Mouse (Mus musculus): ENCODE results near the gene Cir1. TPM values are rescaled to one million over a fixed set of nuclear protein-coding genes. Genes with fewer than 3 reads are reported as not detected.

Cir1 gene
- total RNA-seq (2022): 10 to 100 TPM; 11.8 to 18.4 (median 13.9) TPM

DNA sequence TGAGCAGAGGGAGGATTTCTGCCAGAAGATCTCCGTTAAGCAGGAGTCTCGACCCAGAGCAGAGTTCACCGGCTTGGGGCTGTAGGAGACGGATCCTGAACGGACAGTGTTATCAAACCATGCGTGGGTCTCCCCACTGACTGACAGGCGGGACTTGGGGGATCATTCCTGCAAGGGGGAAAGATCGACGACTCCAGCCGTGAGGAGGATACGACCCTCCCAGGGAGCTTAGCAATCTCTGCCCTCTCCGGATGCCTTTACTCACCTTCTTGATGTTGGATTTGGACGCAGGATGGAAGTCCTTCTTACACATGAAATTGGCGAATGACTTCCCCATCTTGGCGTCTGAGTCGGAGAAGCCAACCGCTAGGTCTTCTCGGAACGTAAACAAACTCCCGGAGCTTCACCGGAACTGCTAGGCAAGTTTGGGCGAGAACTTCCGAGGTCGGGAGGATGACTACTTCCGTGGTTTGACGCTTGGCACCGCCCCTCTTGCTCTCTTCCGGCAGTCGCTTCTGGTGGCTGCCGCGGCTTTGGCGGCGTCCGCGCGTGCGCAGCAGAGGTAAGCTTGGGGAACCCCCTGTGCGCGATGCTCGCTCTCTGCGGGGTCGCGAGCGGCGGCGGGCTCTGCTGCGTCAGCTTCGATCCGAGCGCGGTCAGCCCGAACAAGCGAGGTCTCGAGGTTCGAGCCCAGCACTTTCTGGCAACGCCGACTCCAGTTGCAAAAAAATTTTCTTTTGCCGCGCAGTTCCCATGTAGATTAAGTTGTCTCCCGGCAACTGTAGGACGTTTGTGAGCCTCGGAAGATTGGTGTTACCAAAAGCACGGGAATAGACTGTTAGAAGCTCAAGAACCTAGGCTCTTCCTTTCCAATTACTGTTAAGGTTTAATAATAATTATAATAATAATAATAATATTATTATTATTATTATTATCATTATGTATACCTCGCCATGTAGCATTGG, at the start of gene Cir1, which contains the start of gene Scrn3:
TSS of gene Cir1 (minus strand) at position 550 of the 965 bp plus-strand sequence.
TSS of gene Scrn3 (plus strand) at position 450 of the 965 bp plus-strand sequence.
- DNase-seq (ENCODE audit: low spot score): peak; percentile 94

- no peak for DNase-seq (ENCODE audit: low spot score)
Measured at GRCm38 (mm10) chr2:73360536-73360935, 48.0 kb upstream of the Cir1 start.

DNA sequence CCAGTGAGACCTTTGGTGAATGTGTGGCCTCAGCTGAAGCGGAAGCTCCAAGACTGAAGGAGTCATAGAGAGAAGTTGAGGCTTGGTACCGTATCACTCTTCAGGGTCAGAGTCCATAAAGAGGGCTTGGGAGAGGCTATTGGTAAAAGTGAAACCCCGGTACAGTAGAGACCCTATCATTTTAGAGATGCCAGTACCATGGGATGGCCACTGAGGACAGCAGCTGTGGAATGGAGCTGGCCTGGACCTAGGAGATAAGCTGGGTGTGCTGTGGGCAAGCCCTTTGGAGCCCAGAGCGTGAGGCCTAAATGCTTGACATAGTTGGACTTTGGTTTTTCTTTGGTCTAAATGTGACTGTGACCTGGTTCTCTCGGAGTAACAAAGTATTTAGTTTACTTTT, 47.4 kb upstream of the Cir1 start:
- DNase-seq (ENCODE audit: low spot score): no peak

- no peak for DNase-seq (ENCODE audit: low spot score)
Measured at GRCm38 (mm10) chr2:73357004-73357403, 44.5 kb upstream of the Cir1 start.

- DNase-seq (ENCODE audit: low spot score): peak; percentile 19
Measured at GRCm38 (mm10) chr2:73351927-73352374, 39.5 kb upstream of the Cir1 start.

GRCm38 (mm10) chr2:73351496-73351895, 39.0 kb upstream of the Cir1 start:
- DNase-seq (ENCODE audit: low spot score): no peak

DNA sequence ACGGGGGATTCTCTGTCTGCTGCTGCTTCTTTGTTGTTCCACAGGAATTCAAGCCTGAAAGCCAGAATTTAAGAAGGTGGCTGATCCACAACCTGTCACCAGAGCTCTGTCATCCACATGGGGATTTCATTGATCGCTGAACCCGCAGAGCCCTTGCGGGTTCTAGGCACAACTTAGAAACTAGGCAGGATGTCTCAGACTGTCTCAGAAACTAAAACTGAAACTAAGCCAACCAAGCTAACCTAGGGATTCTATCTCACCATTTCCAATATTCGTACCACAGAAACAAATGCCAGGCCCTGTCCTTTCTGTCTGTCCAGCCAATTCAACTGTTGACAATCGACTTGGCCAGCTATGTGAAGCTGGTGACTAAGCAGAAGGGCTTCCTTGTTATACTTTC, 35.7 kb upstream of the Cir1 start:
- DNase-seq (ENCODE audit: low spot score): no peak

DNA sequence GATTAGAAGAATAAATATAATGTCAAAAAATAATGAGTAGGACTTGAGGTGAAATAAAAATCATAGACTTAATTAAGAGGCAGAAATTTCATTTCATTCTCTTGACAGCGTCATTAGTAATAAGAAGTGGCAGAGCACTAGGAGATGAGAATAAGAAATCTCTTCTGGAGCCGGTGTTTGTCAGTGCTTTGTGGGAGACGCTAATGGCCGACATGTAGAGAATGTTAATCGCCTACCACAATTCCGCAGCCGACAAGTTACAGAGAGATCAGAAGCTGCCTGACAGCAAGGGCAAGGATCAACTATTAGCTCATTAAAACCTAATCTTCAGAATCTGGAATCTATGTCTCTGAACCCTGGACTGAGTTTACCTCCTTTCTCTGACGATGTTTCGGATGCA, 35.3 kb upstream of the Cir1 start:
- no peak for DNase-seq (ENCODE audit: low spot score)

DNA sequence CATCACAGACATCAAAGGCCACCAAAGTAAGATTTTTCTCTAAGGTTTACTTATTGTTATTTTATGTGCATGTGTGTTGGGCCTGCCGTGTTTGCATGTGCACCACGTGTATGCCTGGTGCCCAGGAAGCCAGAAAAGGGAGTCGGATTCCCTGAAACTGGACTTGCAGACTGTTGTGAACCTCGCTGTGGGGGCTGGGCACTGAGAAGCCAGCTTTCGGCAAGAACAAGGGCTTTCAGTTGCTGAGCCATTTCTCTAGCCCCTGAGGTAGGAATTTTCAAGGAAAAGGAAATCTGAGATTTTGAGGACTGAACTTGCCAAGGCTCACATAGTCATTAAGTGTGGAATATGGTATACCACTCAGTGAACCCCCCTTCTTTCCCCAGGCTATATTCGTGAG, 34.6 kb upstream of the Cir1 start:
- no peak for DNase-seq (ENCODE audit: low spot score)

DNA sequence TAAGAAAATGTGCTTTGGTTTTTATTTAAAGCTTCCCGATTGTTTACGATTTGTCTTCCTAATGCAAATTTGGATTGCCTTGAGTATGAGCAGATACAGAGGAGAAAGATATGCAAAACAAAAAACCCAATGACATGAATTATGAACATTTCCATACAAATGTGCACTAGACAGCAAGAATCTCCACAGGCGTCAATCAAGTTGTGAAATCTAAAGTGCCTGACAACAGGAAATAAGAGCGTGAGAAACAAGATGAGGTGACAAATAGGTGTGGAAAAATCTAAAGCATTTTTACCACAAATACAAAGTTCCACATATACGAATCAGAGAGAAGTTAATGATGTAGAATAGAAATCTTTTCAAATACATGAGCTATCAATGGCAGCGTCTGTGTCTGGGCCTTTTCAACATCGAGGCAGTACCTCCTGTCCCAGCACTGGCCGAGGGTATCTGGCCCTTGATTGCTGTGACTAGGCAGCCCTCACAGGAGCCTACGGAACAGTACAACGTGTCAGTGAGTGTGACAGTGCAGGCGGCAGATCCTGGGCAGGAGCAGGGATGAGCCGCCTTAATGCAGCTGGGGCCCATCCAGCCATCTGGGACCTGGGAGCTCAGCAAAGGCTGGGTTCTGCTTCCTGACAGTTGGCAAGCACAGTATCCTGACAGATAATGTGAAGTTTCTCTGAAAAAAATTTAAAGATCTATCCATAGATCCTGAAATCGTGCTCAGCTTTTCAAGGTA, 34.0 kb upstream of the Cir1 start:
- no peak for DNase-seq (ENCODE audit: low spot score)

DNA sequence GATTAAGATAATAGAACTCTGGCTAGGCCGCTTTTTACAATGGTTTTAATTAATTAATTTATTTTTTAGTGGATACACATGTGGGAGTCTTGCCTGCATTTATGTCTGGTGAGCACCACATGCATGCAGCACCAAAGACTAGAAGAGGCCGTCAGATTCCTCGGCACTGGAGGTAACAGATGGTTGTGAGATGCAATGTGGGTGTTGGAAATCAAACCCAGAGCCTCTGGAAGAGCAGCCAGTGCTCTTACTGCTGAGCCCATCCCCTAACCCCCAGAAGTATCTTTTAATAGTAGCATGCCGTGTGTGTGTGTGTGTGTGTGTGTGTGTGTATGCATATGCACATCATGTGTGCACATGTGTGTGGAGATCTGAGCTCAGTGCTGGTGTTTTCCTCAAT, 32.7 kb upstream of the Cir1 start:
- DNase-seq (ENCODE audit: low spot score): no peak

GRCm38 (mm10) chr2:73343701-73344100, 31.2 kb upstream of the Cir1 start:
- no peak for DNase-seq (ENCODE audit: low spot score)

DNA sequence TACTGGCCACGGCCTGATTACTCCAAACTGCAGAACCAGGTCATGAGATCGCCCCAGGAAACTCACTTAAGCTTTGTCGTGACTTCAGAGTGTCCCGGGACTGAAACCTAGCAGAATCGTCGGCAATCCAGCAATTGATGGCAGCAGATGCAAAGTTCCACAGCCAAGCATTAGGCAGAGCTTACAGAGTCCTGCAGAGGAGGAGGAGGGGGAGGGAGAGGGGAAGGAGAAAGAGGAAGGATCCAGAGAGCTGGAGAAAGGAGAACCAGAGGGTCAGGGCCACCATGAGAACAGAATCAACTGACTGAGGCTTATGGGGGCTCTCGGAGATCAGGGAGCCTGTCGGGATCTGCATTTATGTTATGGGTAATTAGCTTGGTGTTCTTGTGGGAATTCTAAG, 25.9 kb upstream of the Cir1 start:
- no peak for DNase-seq (ENCODE audit: low spot score)

DNA sequence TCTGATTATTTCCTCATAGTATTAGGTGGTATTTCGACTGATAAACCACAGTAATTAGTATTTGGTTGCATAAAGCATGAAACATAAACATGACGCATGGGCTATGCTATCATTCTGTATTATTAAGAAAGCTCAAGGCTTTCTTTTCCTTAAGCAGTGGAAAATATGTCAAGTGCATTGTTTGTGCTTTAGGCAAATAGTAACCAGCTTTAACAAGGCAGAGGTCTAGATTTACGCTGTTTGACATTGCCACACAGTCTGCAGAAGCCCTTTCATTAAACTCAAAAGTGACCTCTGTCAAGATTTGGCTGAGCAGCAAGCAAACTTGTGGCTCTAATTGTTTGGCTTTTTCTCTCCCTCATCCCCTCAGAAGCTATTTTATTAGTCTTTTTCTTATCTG, 23.4 kb upstream of the Cir1 start:
- no peak for DNase-seq (ENCODE audit: low spot score)

GRCm38 (mm10) chr2:73325871-73326270, 13.4 kb upstream of the Cir1 start:
- DNase-seq (ENCODE audit: low spot score): peak; percentile 33

DNA sequence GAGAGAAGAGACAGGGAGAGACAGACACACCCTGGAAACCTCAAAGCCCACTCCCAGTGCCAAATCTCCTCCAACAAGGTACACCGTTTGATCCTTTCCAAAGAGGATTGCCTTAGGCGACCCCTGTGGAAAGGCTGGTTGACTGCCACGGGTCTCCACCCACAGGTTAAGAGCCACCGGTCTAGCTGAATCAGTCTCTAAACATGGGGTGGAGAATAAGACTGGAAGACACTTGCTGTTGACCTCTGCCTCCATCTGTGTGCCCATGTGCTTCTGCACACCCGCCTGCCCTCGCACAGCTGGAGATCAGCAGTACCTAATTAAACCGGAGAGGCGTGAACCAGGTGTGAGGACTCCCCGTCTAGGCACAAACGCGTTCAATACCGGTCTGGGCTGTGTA, 10.5 kb upstream of the Cir1 start:
- no peak for DNase-seq (ENCODE audit: low spot score)

- no peak for DNase-seq (ENCODE audit: low spot score)
Measured at GRCm38 (mm10) chr2:73319218-73319617, 6.7 kb upstream of the Cir1 start.

DNA sequence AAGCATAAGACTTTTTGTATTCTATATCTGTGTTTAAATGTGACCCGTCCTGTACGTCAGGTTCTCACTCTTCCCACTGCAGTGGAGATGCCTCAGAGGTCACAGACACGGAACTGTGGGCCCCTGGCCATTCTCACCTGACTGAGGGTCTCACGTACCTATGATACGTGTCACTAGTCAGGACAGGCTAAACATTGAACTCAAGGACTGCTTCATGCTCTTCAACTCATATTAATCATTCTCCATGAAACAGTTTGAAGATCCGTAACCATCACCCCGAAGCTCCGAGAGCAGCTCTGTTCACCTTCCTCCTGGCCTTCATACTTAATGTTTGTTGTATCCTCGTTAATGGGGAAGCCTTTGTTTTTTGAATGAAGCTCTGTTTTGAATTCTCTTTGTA, 4.9 kb upstream of the Cir1 start:
- no peak for DNase-seq (ENCODE audit: low spot score)

- DNase-seq (ENCODE audit: low spot score): no peak
Measured at GRCm38 (mm10) chr2:73314311-73314710, 1.8 kb upstream of the Cir1 start.

- peak; percentile 58 for DNase-seq (ENCODE audit: low spot score)
Measured at GRCm38 (mm10) chr2:73313117-73313501, 608 bp upstream of the Cir1 start.

- no peak for DNase-seq (ENCODE audit: low spot score)
Measured at GRCm38 (mm10) chr2:73306006-73306405, 6.5 kb downstream of the Cir1 start.

DNA sequence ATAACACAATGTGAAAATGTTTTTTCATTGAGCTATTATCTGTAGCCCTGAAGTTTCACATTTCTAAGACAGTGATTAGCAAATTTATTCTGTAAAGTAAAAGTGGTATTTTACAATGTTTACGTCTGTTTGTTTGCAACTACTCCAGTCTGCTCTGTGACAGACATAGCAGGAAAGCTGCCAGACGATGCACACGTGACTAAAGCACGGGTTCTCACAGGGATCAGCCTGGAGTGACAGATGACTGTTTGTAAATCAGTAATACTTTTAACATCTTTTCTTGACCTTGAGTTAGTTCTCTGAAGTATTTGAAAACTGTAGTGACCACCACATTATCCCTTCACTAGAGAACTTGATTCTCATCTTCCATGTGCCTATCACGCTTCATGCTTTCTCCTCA, 8.0 kb downstream of the Cir1 start:
- DNase-seq (ENCODE audit: low spot score): no peak

DNA sequence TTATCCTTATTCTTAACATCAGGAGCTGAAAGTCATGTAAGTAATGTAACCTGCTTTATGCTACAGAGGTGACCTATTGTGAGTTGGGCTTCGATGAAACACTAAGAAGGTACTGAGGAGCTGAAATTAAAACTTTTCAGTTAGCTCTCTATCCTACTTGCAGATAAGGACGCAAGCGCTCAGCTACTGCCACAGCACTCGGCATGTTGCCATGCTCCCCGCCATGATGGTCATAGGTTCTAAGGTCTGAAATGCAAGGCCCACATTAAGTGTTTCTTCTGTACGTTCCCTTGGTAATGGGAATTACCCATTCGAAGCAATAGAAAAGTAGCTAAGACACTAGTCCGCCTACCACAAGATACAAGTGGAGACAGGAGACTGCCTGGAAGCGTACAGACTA, 9.8 kb downstream of the Cir1 start:
- DNase-seq (ENCODE audit: low spot score): no peak
